In the genomic region with DNA sequence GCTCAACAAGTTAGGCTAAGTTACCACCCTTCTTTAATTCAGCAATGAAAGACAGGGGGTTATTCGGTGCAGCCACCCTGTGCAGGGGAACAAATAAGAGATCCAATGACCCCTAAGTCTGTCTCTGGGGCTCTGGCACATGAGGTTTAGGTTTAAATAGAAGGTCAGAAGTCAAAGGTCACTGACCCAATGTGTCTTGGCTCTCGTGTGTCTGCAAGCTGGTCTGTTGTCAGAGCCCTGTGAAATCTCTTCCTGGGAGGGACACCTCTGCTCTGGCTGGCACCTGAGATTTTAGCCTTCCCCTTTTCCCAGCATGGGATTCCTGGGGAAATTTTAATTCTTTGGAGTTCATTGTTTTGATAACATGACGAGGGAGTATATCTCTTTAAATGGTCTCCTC, we compare ENCODE assay signal across 15 mouse cellular contexts. TPM values are rescaled to one million over a fixed set of nuclear protein-coding genes. Genes with fewer than 3 reads are reported as not detected.
DNase-seq lines count a peak whose midpoint lies in the region; ATAC-seq and TF ChIP-seq lines count a peak whose summit lies in the region.
"Had no signal": no experiment of that assay in that cellular context is flagged by ENCODE, and none has a peak within 500 bp of the region (broad histone marks: within the 10 kb centered on the region; RNA-seq: fewer than 3 reads in every experiment).

No protein-coding gene starts in this region.

- H3K27ac ChIP-seq in heart, embryonic 11.5 days (ENCODE audit: low read depth, low read length), result peak overlapping the region; percentile 71
- H3K27ac ChIP-seq in heart, adult 2 months, result no peak overlapping the region; the same call in 1 of the 2 replicates
- H3K27ac ChIP-seq in thymus, adult 2 months (ENCODE audit: control insufficient read depth, insufficient read depth, low read length), result peak overlapping the region; percentile 73
- peak overlapping the region; percentile 92 for H3K27ac ChIP-seq in liver, embryonic 11.5 days (ENCODE audit: low read depth, low read length)
- H3K27ac ChIP-seq: lung, embryonic 15.5 days; midbrain, embryonic 15.5 days had no signal

- no peak for DNase-seq in heart, adult 2 months
- DNase-seq in thymus, adult 2 months, result no peak
- no peak for DNase-seq in thymus, postnatal 0 days (ENCODE audit: low spot score)
- no peak for DNase-seq in liver, embryonic 11.5 days (ENCODE audit: low spot score)
- DNase-seq in layer of hippocampus, adult 11-12 months (ENCODE audit: low spot score), result no peak
- no peak for DNase-seq in left cerebral cortex, postnatal 14 days (ENCODE audit: low spot score in 2 of 2)
- no peak for DNase-seq in kidney, postnatal 10 days
- DNase-seq: B cell, adult 2 months; cerebellum, adult 9-10 months; gastrocnemius, postnatal 14 days had no signal

- H3K9ac ChIP-seq in heart, embryonic 11.5 days (ENCODE audit: low read depth, low read length), result 0 out of 2 replicates have a peak overlapping the region, but pooled peaks have one; percentile 28
- H3K9ac ChIP-seq in heart, adult 2 months (ENCODE audit: low read depth, low read length), result no peak overlapping the region
- peak overlapping the region; percentile 63 for H3K9ac ChIP-seq in liver, embryonic 11.5 days (ENCODE audit: low read depth, low read length)
- H3K9ac ChIP-seq: lung, embryonic 15.5 days; midbrain, embryonic 15.5 days had no signal

- H3K27me3 ChIP-seq in heart, embryonic 11.5 days (ENCODE audit: control insufficient read depth, insufficient read depth, low read length), result no peaks in the 10 kb centered on the region
- no peaks in the 10 kb centered on the region for H3K27me3 ChIP-seq in heart, adult 2 months (ENCODE audit: control insufficient read depth, insufficient read depth, low read length)
- H3K27me3 ChIP-seq in thymus, adult 2 months (ENCODE audit: control insufficient read depth, insufficient read depth, low read length), result no peaks in the 10 kb centered on the region
- no peaks in the 10 kb centered on the region for H3K27me3 ChIP-seq in liver, embryonic 11.5 days (replicated peaks; ENCODE audit: control insufficient read depth, insufficient read depth, low read length)
- H3K27me3 ChIP-seq: lung, embryonic 15.5 days; midbrain, embryonic 15.5 days had no signal

- H3K4me3 ChIP-seq in heart, embryonic 11.5 days (ENCODE audit: low read depth, low read length), result no peak overlapping the region
- no peak overlapping the region for H3K4me3 ChIP-seq in heart, adult 2 months
- H3K4me3 ChIP-seq in thymus, adult 2 months (ENCODE audit: control insufficient read depth, insufficient read depth, low read length), result no peak overlapping the region
- H3K4me3 ChIP-seq in liver, embryonic 11.5 days (ENCODE audit: low read depth, low read length), result no peak overlapping the region
- H3K4me3 ChIP-seq: lung, embryonic 15.5 days; midbrain, embryonic 15.5 days had no signal

- 26% methylated on average over 3 of the region's 3 CpGs for WGBS in heart, embryonic 11.5 days (ENCODE audit: insufficient replicate concordance)
- 51% methylated on average over 3 of the region's 3 CpGs for WGBS in heart, adult 2 months
- WGBS in thymus, adult 2 months, result 64% methylated on average over 3 of the region's 3 CpGs
- WGBS in liver, embryonic 11.5 days, result 26% methylated on average over 3 of the region's 3 CpGs

- H3K4me2 ChIP-seq in heart, embryonic 11.5 days, result peak overlapping the region; percentile 34; the same call in 1 of the 2 replicates
- peak overlapping the region; percentile 52 for H3K4me2 ChIP-seq in liver, embryonic 11.5 days
- H3K4me2 ChIP-seq: lung, embryonic 15.5 days; midbrain, embryonic 15.5 days had no signal

- TF ChIP-seq EP300 in heart, adult 2 months (IDR thresholded peaks at IDR 0.05; ENCODE audit: insufficient read depth, low read depth, low read length), result no peak

- H3K79me2 ChIP-seq in heart, adult 2 months (replicated peaks; ENCODE audit: control insufficient read depth, insufficient read depth, low read length), result no peaks in the 10 kb centered on the region; the same call in 1 of the 2 replicates

- H3K36me3 ChIP-seq in heart, embryonic 11.5 days (ENCODE audit: control insufficient read depth, insufficient read depth, low read length), result 0 out of 2 replicates have a peak, but pooled peaks cover 4% of the 10 kb centered on the region
- H3K36me3 ChIP-seq in heart, adult 2 months (ENCODE audit: control insufficient read depth, insufficient read depth, low read length), result peaks cover 4% of the 10 kb centered on the region
- H3K36me3 ChIP-seq in thymus, adult 2 months (ENCODE audit: control insufficient read depth, insufficient read depth, low read length), result no peaks in the 10 kb centered on the region
- H3K36me3 ChIP-seq in liver, embryonic 11.5 days (ENCODE audit: control insufficient read depth, insufficient read depth, low read length), result peaks cover 5% of the 10 kb centered on the region; the same call in 1 of the 2 replicates
- H3K36me3 ChIP-seq: midbrain, embryonic 15.5 days had no signal

- intact Hi-C loops in heart, adult 2 months (cut with DNase I), result no loop called here
- intact Hi-C loops in left cerebral cortex, postnatal 14 days (cut with DNase I), result no loop called here

- ATAC-seq in heart, embryonic 11.5 days (replicated peaks; ENCODE audit: insufficient number of reproducible peaks, low FRiP score, low TSS enrichment), result no peak
- 0 out of 2 replicates have a peak, but pooled peaks have one; percentile 2 for ATAC-seq in liver, embryonic 11.5 days (replicated peaks; ENCODE audit: low FRiP score)
- ATAC-seq: midbrain, embryonic 15.5 days had no signal

- TF ChIP-seq CTCF in heart, adult 2 months (IDR thresholded peaks at IDR 0.05), result no peak
- TF ChIP-seq CTCF in thymus, adult 2 months (IDR thresholded peaks at IDR 0.05; ENCODE audit: borderline replicate concordance, control insufficient read depth, extremely low read depth, insufficient read depth, low read length, poor library complexity), result no peak

- H3K9me3 ChIP-seq in heart, embryonic 11.5 days (replicated peaks; ENCODE audit: control insufficient read depth, low read length), result no peaks in the 10 kb centered on the region
- no peaks in the 10 kb centered on the region for H3K9me3 ChIP-seq in liver, embryonic 11.5 days (ENCODE audit: control insufficient read depth, low read length)
- H3K9me3 ChIP-seq: lung, embryonic 15.5 days; midbrain, embryonic 15.5 days had no signal

- no peak for TF ChIP-seq POLR2A in heart, adult 2 months (IDR thresholded peaks at IDR 0.05; ENCODE audit: insufficient read depth, low read depth, low read length)
- TF ChIP-seq POLR2A in thymus, adult 2 months (IDR thresholded peaks at IDR 0.05; ENCODE audit: control insufficient read depth, extremely low read depth, insufficient read depth, low read length, poor library complexity), result no peak

- H3K4me1 ChIP-seq in heart, embryonic 11.5 days (ENCODE audit: control insufficient read depth, insufficient read depth, low read length), result peaks cover 61% of the 10 kb centered on the region
- H3K4me1 ChIP-seq in heart, adult 2 months (ENCODE audit: control insufficient read depth, insufficient read depth, low read length), result peaks cover 13% of the 10 kb centered on the region
- peaks cover 30% of the 10 kb centered on the region for H3K4me1 ChIP-seq in thymus, adult 2 months (replicated peaks; ENCODE audit: control insufficient read depth, insufficient read depth, low read length)
- H3K4me1 ChIP-seq in liver, embryonic 11.5 days (replicated peaks; ENCODE audit: control insufficient read depth, insufficient read depth, low read length), result peaks cover 63% of the 10 kb centered on the region

RNA-seq across cellular contexts. Expression of a gene that starts 19.6 kb away (rescaled TPM):
- polyA plus RNA-seq in heart, embryonic 11.5 days (2014; fragmentation: Nextera tagmentation; extraction: Ambion mirVana), result 5.0 and 7.9 TPM in 2 replicates
- total RNA-seq in heart, adult 2 months (2021), result 10 to 100 TPM; 23.9 to 28.9 TPM
- 22.8 and 27.4 TPM in 2 replicates for polyA plus RNA-seq in heart, adult 2 months (2012; rRNA removed)
- 26.2 and 29.5 TPM in 2 replicates for polyA plus RNA-seq in thymus, adult 2 months (2012; rRNA removed)
- 28.2 and 30.5 TPM in 2 replicates for polyA plus RNA-seq in thymus, postnatal 0 days (2015; fragmentation: Nextera tagmentation; extraction: Ambion mirVana)
- polyA plus RNA-seq in liver, embryonic 11.5 days (2014; fragmentation: Nextera tagmentation; extraction: Ambion mirVana), result 21.2 and 23.2 TPM in 2 replicates
- total RNA-seq in left cerebral cortex, postnatal 14 days (2021), result 10 to 100 TPM; 31.6 to 42.9 TPM

RNA-seq across cellular contexts. Expression of a gene that starts 50.0 kb away (rescaled TPM):
- polyA plus RNA-seq in heart, embryonic 11.5 days (2014; fragmentation: Nextera tagmentation; extraction: Ambion mirVana), result not detected in 2 replicates
- total RNA-seq in heart, adult 2 months (2021), result under 1 TPM in 1 of 2 experiments, not detected in 1; 0.34 TPM
- polyA plus RNA-seq in heart, adult 2 months (2012; rRNA removed), result 0.56 and 0.70 TPM in 2 replicates
- 0.08 TPM in 1 of 2 replicates, not detected in the other for polyA plus RNA-seq in thymus, adult 2 months (2012; rRNA removed)
- polyA plus RNA-seq in thymus, postnatal 0 days (2015; fragmentation: Nextera tagmentation; extraction: Ambion mirVana), result not detected in 2 replicates
- polyA plus RNA-seq in liver, embryonic 11.5 days (2014; fragmentation: Nextera tagmentation; extraction: Ambion mirVana), result not detected in 2 replicates
- total RNA-seq in left cerebral cortex, postnatal 14 days (2021), result under 1 TPM in 1 of 2 experiments, not detected in 1; 0.25 TPM
- total RNA-seq: adrenal gland, postnatal 4 days had no signal
- polyA plus RNA-seq: forebrain, embryonic 11.5 days; lung, embryonic 15.5 days had no signal

RNA-seq across cellular contexts. Expression of a gene that starts 55.3 kb away (rescaled TPM):
- 15.0 and 15.6 TPM in 2 replicates for polyA plus RNA-seq in heart, embryonic 11.5 days (2014; fragmentation: Nextera tagmentation; extraction: Ambion mirVana)
- 1 to 10 TPM; 8.0 to 8.3 TPM for total RNA-seq in heart, adult 2 months (2021)
- 6.1 and 8.5 TPM in 2 replicates for polyA plus RNA-seq in heart, adult 2 months (2012; rRNA removed)
- polyA plus RNA-seq in thymus, adult 2 months (2012; rRNA removed), result 18.6 and 22.0 TPM in 2 replicates
- polyA plus RNA-seq in thymus, postnatal 0 days (2015; fragmentation: Nextera tagmentation; extraction: Ambion mirVana), result 26.4 and 27.1 TPM in 2 replicates
- 30.0 and 31.3 TPM in 2 replicates for polyA plus RNA-seq in liver, embryonic 11.5 days (2014; fragmentation: Nextera tagmentation; extraction: Ambion mirVana)
- 10 to 100 TPM; 30.4 to 30.9 TPM for total RNA-seq in left cerebral cortex, postnatal 14 days (2021)
